Mouse (Mus musculus): ENCODE results near the gene Fam196b. TPM values are rescaled to one million over a fixed set of nuclear protein-coding genes. Genes with fewer than 3 reads are reported as not detected.

Gene Fam196b
- polyA plus RNA-seq, 1 experiment from 2014 or later, result 0.12 TPM

DNA sequence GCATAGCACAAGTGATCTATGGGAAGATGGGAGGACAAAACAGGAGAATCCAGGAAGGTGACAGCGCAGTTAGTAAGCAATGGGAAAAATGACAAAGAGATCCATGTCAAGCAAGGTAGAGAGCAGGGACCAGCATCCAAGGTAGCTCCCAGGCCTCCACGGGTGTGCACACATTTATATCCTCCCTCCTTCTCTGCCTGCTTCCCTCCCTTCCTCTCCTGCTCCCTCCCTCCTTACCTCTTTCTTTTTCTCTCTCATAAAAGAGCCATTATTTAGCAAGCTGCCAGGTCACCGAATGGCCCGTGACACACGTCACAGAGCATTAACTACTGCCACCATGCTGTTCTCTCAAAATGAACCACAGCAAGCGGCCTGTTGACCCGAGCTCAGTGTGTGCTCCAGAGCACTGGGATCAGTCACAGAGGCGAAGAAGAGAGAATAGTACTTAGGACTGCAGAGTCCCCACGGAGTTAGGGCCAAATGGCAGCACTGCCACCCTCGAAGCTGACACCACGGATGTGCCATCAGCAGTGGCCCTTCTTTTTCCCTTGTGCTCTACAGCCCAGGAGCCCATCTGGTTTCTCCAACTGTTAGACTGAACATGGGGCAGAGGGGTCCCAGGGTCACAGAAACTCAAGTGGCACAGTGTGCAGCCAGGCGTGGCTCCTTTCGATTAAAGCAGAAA lies 30.4 kb upstream of the Fam196b start:
- ATAC-seq (ENCODE audit: low FRiP score, low TSS enrichment), result no peak
- no peaks in the 10 kb centered on the region for H3K9me3 ChIP-seq (ENCODE audit: control insufficient read depth, low read length)

DNA sequence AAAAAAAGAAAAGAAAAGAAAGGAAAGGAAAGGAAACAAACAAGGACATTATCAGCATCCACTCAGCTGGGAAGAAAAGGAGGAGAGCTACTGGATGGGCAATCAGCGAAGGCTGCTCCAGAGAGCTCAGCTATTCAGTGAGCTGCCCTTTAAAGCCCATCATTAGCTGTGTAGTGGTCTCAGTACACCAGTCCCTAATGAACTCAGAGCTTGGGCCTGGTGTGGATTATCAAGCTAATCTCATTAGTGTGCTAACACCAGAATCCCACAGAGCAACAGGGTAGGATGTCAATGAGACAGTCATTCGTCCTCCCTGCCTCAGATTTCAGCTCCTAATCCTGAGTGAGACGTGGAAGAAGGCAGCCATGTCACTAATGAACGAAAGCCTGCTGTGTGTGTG lies 24.4 kb upstream of the Fam196b start:
- WGBS, result 49% methylated on average over 4 of the region's 4 CpGs
- Histone ChIP-seq H3K4me1 (replicated peaks; ENCODE audit: control insufficient read depth, insufficient read depth) (no peaks in the 10 kb centered on the region), H3K9me3 (ENCODE audit: control insufficient read depth, low read length) (no peaks in the 10 kb centered on the region), H3K27me3 (ENCODE audit: control insufficient read depth, insufficient read depth, low read length) (no peaks in the 10 kb centered on the region), H3K36me3 (ENCODE audit: control insufficient read depth, insufficient read depth, low read length) (no peaks in the 10 kb centered on the region), H3K9ac (ENCODE audit: low read length) (no peak overlapping the region), H3K27ac (replicated peaks) (no peak overlapping the region), H3K4me2 (replicated peaks; ENCODE audit: low read depth) (no peak overlapping the region), H3K4me3 (ENCODE audit: low read depth, low read length) (no peak overlapping the region)
- ATAC-seq (ENCODE audit: low FRiP score, low TSS enrichment) (no peak), DNase-seq (ENCODE audit: low spot score) (no peak)
- no peak for TF ChIP-seq EP300 (optimal IDR thresholded peaks at IDR 0.05)
- no peak for TF ChIP-seq CTCF (IDR thresholded peaks at IDR 0.05; ENCODE audit: low read depth)

More for the DNA sequence above, 30.4 kb upstream of the Fam196b start:
- TF ChIP-seq EP300 (optimal IDR thresholded peaks at IDR 0.05) (no peak), CTCF (IDR thresholded peaks at IDR 0.05; ENCODE audit: low read depth) (no peak)
- no peak overlapping the region for H3K9ac ChIP-seq (ENCODE audit: low read length)
- no peak for DNase-seq (ENCODE audit: low spot score)
- no peak overlapping the region for H3K4me3 ChIP-seq (ENCODE audit: low read depth, low read length)
- no peak overlapping the region for H3K27ac ChIP-seq (replicated peaks)
- 64% methylated on average over 13 of the region's 13 CpGs for WGBS
- no peaks in the 10 kb centered on the region for H3K27me3 ChIP-seq (ENCODE audit: control insufficient read depth, insufficient read depth, low read length)
- H3K36me3 ChIP-seq (ENCODE audit: control insufficient read depth, insufficient read depth, low read length), result no peaks in the 10 kb centered on the region
- no peaks in the 10 kb centered on the region for H3K4me1 ChIP-seq (replicated peaks; ENCODE audit: control insufficient read depth, insufficient read depth)
- H3K4me2 ChIP-seq (replicated peaks; ENCODE audit: low read depth), result no peak overlapping the region

DNA sequence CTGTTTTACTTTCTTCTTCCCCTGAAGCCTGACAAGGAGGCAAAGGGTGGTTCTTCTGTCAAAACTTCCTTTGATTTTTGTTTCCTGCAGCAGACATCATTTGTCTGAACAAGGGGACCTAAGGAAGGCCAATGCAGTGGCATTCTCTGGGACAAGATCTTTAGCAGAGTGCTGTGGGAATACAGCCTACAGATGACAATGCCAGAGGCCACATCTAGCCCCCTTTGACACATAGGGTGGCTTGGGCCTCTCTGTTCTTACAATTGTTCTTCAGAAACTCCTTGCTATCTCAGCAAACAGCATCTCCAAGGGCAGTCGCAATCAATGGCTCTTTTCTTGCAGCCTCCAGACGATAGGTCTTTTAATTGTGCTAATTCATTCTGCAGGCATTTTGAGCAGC lies 23.9 kb upstream of the Fam196b start:
- WGBS, result 46% methylated on average over 2 of the region's 2 CpGs
- Histone ChIP-seq H3K36me3 (ENCODE audit: control insufficient read depth, insufficient read depth, low read length) (no peaks in the 10 kb centered on the region), H3K9ac (ENCODE audit: low read length) (no peak overlapping the region), H3K9me3 (ENCODE audit: control insufficient read depth, low read length) (no peaks in the 10 kb centered on the region), H3K27ac (replicated peaks) (no peak overlapping the region), H3K4me3 (ENCODE audit: low read depth, low read length) (no peak overlapping the region), H3K27me3 (ENCODE audit: control insufficient read depth, insufficient read depth, low read length) (no peaks in the 10 kb centered on the region), H3K4me1 (replicated peaks; ENCODE audit: control insufficient read depth, insufficient read depth) (no peaks in the 10 kb centered on the region), H3K4me2 (replicated peaks; ENCODE audit: low read depth) (no peak overlapping the region)
- DNase-seq (ENCODE audit: low spot score) (no peak), ATAC-seq (ENCODE audit: low FRiP score, low TSS enrichment) (no peak)
- TF ChIP-seq EP300 (optimal IDR thresholded peaks at IDR 0.05) (no peak), CTCF (IDR thresholded peaks at IDR 0.05; ENCODE audit: low read depth) (no peak)

DNA sequence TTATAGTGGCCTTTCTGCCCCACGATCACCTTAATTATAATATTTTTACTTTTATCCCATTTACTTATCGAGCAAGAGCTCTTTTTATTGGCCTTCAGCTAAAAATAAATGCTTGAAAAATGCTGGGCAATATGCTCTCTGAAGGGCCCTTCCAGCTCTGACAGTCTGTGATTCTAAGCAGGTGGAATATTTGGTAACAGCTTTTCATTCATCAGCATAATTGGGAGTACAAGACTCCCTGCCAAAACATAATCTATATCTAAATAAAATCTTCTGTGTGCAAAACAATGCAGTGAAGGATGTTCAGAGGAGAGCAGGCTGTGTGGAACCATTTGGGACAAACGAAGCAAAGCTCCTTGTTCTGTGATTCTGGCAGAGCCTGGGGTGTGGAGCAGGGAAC lies 23.3 kb upstream of the Fam196b start:
- TF ChIP-seq EP300 (optimal IDR thresholded peaks at IDR 0.05), result no peak
- no peak for TF ChIP-seq CTCF (IDR thresholded peaks at IDR 0.05; ENCODE audit: low read depth)
- H3K9ac ChIP-seq (ENCODE audit: low read length), result no peak overlapping the region
- H3K4me3 ChIP-seq (ENCODE audit: low read depth, low read length), result no peak overlapping the region
- no peaks in the 10 kb centered on the region for H3K36me3 ChIP-seq (ENCODE audit: control insufficient read depth, insufficient read depth, low read length)
- WGBS, result 56% methylated on average over 3 of the region's 3 CpGs
- no peak overlapping the region for H3K4me2 ChIP-seq (replicated peaks; ENCODE audit: low read depth)
- ATAC-seq (ENCODE audit: low FRiP score, low TSS enrichment) (no peak), DNase-seq (ENCODE audit: low spot score) (no peak)
- no peak overlapping the region for H3K27ac ChIP-seq (replicated peaks)
- H3K9me3 ChIP-seq (ENCODE audit: control insufficient read depth, low read length), result no peaks in the 10 kb centered on the region
- H3K27me3 ChIP-seq (ENCODE audit: control insufficient read depth, insufficient read depth, low read length), result no peaks in the 10 kb centered on the region
- no peaks in the 10 kb centered on the region for H3K4me1 ChIP-seq (replicated peaks; ENCODE audit: control insufficient read depth, insufficient read depth)

GRCm38 (mm10) chr11:34297698-34298378 lies 16.8 kb upstream of the Fam196b start:
- TF ChIP-seq EP300 (optimal IDR thresholded peaks at IDR 0.05) (no peak), CTCF (IDR thresholded peaks at IDR 0.05; ENCODE audit: low read depth) (no peak)
- Histone ChIP-seq H3K36me3 (ENCODE audit: control insufficient read depth, insufficient read depth, low read length) (no peaks in the 10 kb centered on the region), H3K9ac (ENCODE audit: low read length) (no peak overlapping the region), H3K4me3 (ENCODE audit: low read depth, low read length) (no peak overlapping the region), H3K9me3 (ENCODE audit: control insufficient read depth, low read length) (no peaks in the 10 kb centered on the region), H3K27ac (replicated peaks) (no peak overlapping the region), H3K4me2 (replicated peaks; ENCODE audit: low read depth) (no peak overlapping the region), H3K4me1 (replicated peaks; ENCODE audit: control insufficient read depth, insufficient read depth) (no peaks in the 10 kb centered on the region), H3K27me3 (ENCODE audit: control insufficient read depth, insufficient read depth, low read length) (no peaks in the 10 kb centered on the region)
- ATAC-seq (ENCODE audit: low FRiP score, low TSS enrichment), result no peak
- WGBS, result 73% methylated on average over 5 of the region's 5 CpGs
- DNase-seq (ENCODE audit: low spot score), result no peak

DNA sequence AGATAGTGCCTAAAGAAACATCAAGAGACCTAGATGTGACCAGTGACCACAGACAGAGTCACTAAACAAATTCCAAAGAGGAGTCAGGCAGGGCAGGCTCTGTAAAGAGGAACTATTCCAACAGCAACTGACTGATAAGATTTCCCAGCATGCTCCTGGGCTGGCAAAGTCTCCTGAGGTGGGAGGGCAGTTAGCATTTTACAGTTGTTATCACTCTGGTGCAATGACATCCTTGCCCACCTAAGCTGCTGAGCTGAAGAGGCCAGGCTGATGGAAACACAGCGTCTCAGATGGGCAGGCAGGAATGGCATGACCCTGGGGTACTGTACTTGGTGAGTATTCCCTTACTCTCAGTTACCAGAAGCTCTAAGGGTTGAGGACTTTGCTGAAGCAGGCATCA lies 15.1 kb upstream of the Fam196b start:
- Histone ChIP-seq H3K9ac (ENCODE audit: low read length) (no peak overlapping the region), H3K4me1 (replicated peaks; ENCODE audit: control insufficient read depth, insufficient read depth) (no peaks in the 10 kb centered on the region), H3K4me3 (ENCODE audit: low read depth, low read length) (no peak overlapping the region), H3K27ac (replicated peaks) (no peak overlapping the region), H3K27me3 (ENCODE audit: control insufficient read depth, insufficient read depth, low read length) (no peaks in the 10 kb centered on the region), H3K36me3 (ENCODE audit: control insufficient read depth, insufficient read depth, low read length) (no peaks in the 10 kb centered on the region), H3K9me3 (ENCODE audit: control insufficient read depth, low read length) (no peaks in the 10 kb centered on the region), H3K4me2 (replicated peaks; ENCODE audit: low read depth) (no peak overlapping the region)
- DNase-seq (ENCODE audit: low spot score), result no peak
- 65% methylated on average over 1 of the region's 1 CpGs for WGBS
- TF ChIP-seq EP300 (optimal IDR thresholded peaks at IDR 0.05) (no peak), CTCF (IDR thresholded peaks at IDR 0.05; ENCODE audit: low read depth) (no peak)
- ATAC-seq (ENCODE audit: low FRiP score, low TSS enrichment), result no peak
